Mouse (Mus musculus) embryonic facial prominence, embryonic 12.5 days (tissue): Measurements from ENCODE around the gene Gm28044. TPM values are rescaled to one million over a fixed set of nuclear protein-coding genes. Genes with fewer than 3 reads are reported as not detected.
"Not testable (repeated sequence)": the region's sequence is repeated elsewhere in the genome, so short reads cannot be mapped to it uniquely, and the experiment has no call there.

Experiments used
- ATAC-seq: fragments of 200-750 bp; cut with Nextera tagmentation; 2 replicates; pipeline ENCODE4 v1.8.0; 2017; ENCODE audit not compliant: insufficient number of reproducible peaks, insufficient read depth, low FRiP score, low TSS enrichment
- H3K27ac ChIP-seq: fragments of 300-500 bp; sonication (generic); 2 replicates; pipeline ENCODE4 v1.5.1; 2016; ENCODE audit warnings: mild to moderate bottlenecking
- H3K27me3 ChIP-seq: fragments of 300-500 bp; sonication (generic); 2 replicates; pipeline ENCODE4 v1.6.1; 2016; ENCODE audit warnings: mild to moderate bottlenecking, moderate library complexity
- H3K36me3 ChIP-seq: fragments of 300-500 bp; sonication (generic); 2 replicates; pipeline ENCODE4 v1.6.1; 2016; ENCODE audit warnings: mild to moderate bottlenecking
- H3K4me1 ChIP-seq: fragments of 300-500 bp; sonication (generic); 2 replicates; pipeline ENCODE4 v1.6.1; 2016
- H3K4me2 ChIP-seq: fragments of 300-500 bp; sonication (generic); replicated peaks from 2 replicates; pipeline ENCODE4 v1.6.1; 2016; ENCODE audit warnings: mild to moderate bottlenecking, moderate library complexity
- H3K4me3 ChIP-seq: fragments of 300-500 bp; sonication (generic); 2 replicates; pipeline ENCODE4 v1.5.1; 2016; ENCODE audit warnings: mild to moderate bottlenecking
- H3K9ac ChIP-seq: fragments of 300-500 bp; sonication (generic); 2 replicates; pipeline ENCODE4 v1.6.1; 2016; ENCODE audit warnings: mild to moderate bottlenecking, moderate library complexity
- H3K9me3 ChIP-seq: fragments of 300-500 bp; sonication (generic); 2 replicates; pipeline ENCODE4 v1.6.1; 2016; ENCODE audit warnings: mild to moderate bottlenecking, moderate library complexity
- WGBS: fragments of 180-500 bp; shearing (Covaris S2); methylation state at CpG from one replicate; pipeline ENCODE4 v1.1.7; 2016; 5-methylcytosine and 5-hydroxymethylcytosine counted together
- polyA plus RNA-seq: library from polyadenylated mRNA; unstranded; fragments of >200 nt; fragmentation: Nextera tagmentation; extraction: Ambion mirVana; gene quantifications from 2 replicates; pipeline ENCODE4 v1.2.1, GENCODE M21; 2016

Gene Gm28044
- polyA plus RNA-seq, 1 experiment from 2014 or later, result not detected

- no peaks in the 10 kb centered on the region for H3K36me3 ChIP-seq
- 42% methylated on average over 7 of the region's 7 CpGs for WGBS
- no peaks in the 10 kb centered on the region for H3K9me3 ChIP-seq
- H3K4me1 ChIP-seq, result no peaks in the 10 kb centered on the region
- H3K9ac ChIP-seq, result no peak within 1 kb of the TSS
- no peak within 1 kb of the TSS for H3K27ac ChIP-seq
- ATAC-seq, result 0 out of 2 replicates have a peak, but pooled peaks have one; percentile 28
- H3K4me2 ChIP-seq, result 0 out of 2 replicates have a peak within 1 kb of the TSS, but pooled peaks have one; percentile 5
- H3K4me3 ChIP-seq, result no peak within 1 kb of the TSS
- no peaks in the 10 kb centered on the region for H3K27me3 ChIP-seq
These were observed 82.0 kb downstream of the Gm28044 start, which contains the start of gene Zfp458 for GRCm38 (mm10) chr13:67278314-67278713. Zfp458 (minus strand) TSS chr13:67278466.

GRCm38 (mm10) chr13:67269383-67270065, 90.8 kb downstream of the Gm28044 start:
- H3K9ac ChIP-seq, H3K27me3 ChIP-seq, H3K9me3 ChIP-seq, H3K4me1 ChIP-seq, H3K27ac ChIP-seq, H3K36me3 ChIP-seq: not testable (repeated sequence)
- 38% methylated on average over 9 of the region's 9 CpGs for WGBS
- 0 out of 2 replicates have a peak, but pooled peaks have one; percentile 47 for ATAC-seq
- Histone ChIP-seq H3K4me3 (peak overlapping the region; percentile 70), H3K4me2 (peak overlapping the region; percentile 68)

GRCm38 (mm10) chr13:67268568-67269369, 91.6 kb downstream of the Gm28044 start:
- Histone ChIP-seq H3K36me3 (0 out of 2 replicates have a peak, but pooled peaks cover 3% of the 10 kb centered on the region), H3K4me1 (no peaks in the 10 kb centered on the region), H3K27ac (no peak overlapping the region), H3K4me2 (peak overlapping the region; percentile 68), H3K9ac (peak overlapping the region; percentile 72), H3K9me3 (0 out of 2 replicates have a peak, but pooled peaks cover 7% of the 10 kb centered on the region), H3K4me3 (peak overlapping the region; percentile 70), H3K27me3 (no peaks in the 10 kb centered on the region)
- 7% methylated on average over 18 of the region's 18 CpGs for WGBS
- peak; percentile 90 for ATAC-seq

Other genes with a start within 250 kb of the Gm28044 start
- gene Rslcan18, start 244.3 kb downstream of the Gm28044 start, polyA plus RNA-seq, result 0.24 and 0.32 TPM in 2 replicates
- 1.9 and 2.8 TPM in 2 replicates for gene Zfp759, start 238.9 kb downstream of the Gm28044 start, polyA plus RNA-seq
- 6.8 and 7.8 TPM in 2 replicates for gene Rsl1, start 187.4 kb downstream of the Gm28044 start, polyA plus RNA-seq
- gene Zfp455, start 166.0 kb downstream of the Gm28044 start, polyA plus RNA-seq, result 1.9 and 3.0 TPM in 2 replicates
- gene Zfp458, start 82.1 kb downstream of the Gm28044 start, polyA plus RNA-seq, result 1.9 and 2.4 TPM in 2 replicates
- 0.55 and 0.87 TPM in 2 replicates for gene Zfp457, start 54.1 kb downstream of the Gm28044 start, polyA plus RNA-seq
- gene Zfp595, start 28.0 kb downstream of the Gm28044 start, polyA plus RNA-seq, result 2.5 and 2.9 TPM in 2 replicates
- 0.94 and 0.96 TPM in 2 replicates for gene Zfp953, start 69 bp upstream of the Gm28044 start, polyA plus RNA-seq
- gene Gm28041, start 15.2 kb upstream of the Gm28044 start, polyA plus RNA-seq, result 0.37 and 0.67 TPM in 2 replicates
- gene Zfp456, start 15.3 kb upstream of the Gm28044 start, polyA plus RNA-seq, result 1.5 TPM in 2 replicates
- 4.9 and 6.6 TPM in 2 replicates for gene Zfp429, start 39.3 kb upstream of the Gm28044 start, polyA plus RNA-seq
- 1.0 and 1.1 TPM in 2 replicates for gene Zfp459, start 60.9 kb upstream of the Gm28044 start, polyA plus RNA-seq
- 9.5 and 10.4 TPM in 2 replicates for gene Zfp874a, start 91.1 kb upstream of the Gm28044 start, polyA plus RNA-seq
- gene Zfp874b, start 123.7 kb upstream of the Gm28044 start, polyA plus RNA-seq, result 2.9 and 3.8 TPM in 2 replicates
- gene Zfp58, start 140.0 kb upstream of the Gm28044 start, polyA plus RNA-seq, result 22.5 and 24.0 TPM in 2 replicates
- gene Gm26965, start 165.6 kb upstream of the Gm28044 start, polyA plus RNA-seq, result not detected in 2 replicates
- gene Zfp87, start 165.6 kb upstream of the Gm28044 start, polyA plus RNA-seq, result 25.0 and 25.2 TPM in 2 replicates
- 16.9 and 17.0 TPM in 2 replicates for gene Zfp748, start 193.3 kb upstream of the Gm28044 start, polyA plus RNA-seq
- 5.3 TPM in 2 replicates for gene Zfp729b, start 249.2 kb upstream of the Gm28044 start, polyA plus RNA-seq